Mouse (Mus musculus) neural tube, embryonic 14.5 days (tissue): ENCODE results near the gene Siva1. TPM values are rescaled to one million over a fixed set of nuclear protein-coding genes. Genes with fewer than 3 reads are reported as not detected.

ENCODE experiments used
- ATAC-seq: fragments of 200-750 bp; cut with Nextera tagmentation; 2 replicates; pipeline ENCODE4 v1.8.0; 2017; ENCODE audit warnings: low read depth, mild to moderate bottlenecking, moderate TSS enrichment, moderate library complexity
- H3K27ac ChIP-seq: fragments of 300-500 bp; sonication (generic); 2 replicates; pipeline ENCODE4 v1.5.1; 2014; ENCODE audit warnings: low read depth, mild to moderate bottlenecking, control low read depth, low read length, moderate library complexity, mixed read lengths
- H3K27me3 ChIP-seq: fragments of 300-500 bp; sonication (generic); 2 replicates; pipeline ENCODE4 v1.6.1; 2014; ENCODE audit warnings: low read length; ENCODE audit not compliant: control insufficient read depth, insufficient read depth
- H3K36me3 ChIP-seq: fragments of 300-500 bp; sonication (generic); 2 replicates; pipeline ENCODE4 v1.6.1; 2014; ENCODE audit warnings: low read length, mixed read lengths; ENCODE audit not compliant: control insufficient read depth, insufficient read depth
- H3K4me1 ChIP-seq: fragments of 300-500 bp; sonication (generic); 2 replicates; pipeline ENCODE4 v1.6.1; 2014; ENCODE audit warnings: low read length; ENCODE audit not compliant: control insufficient read depth, insufficient read depth
- H3K4me2 ChIP-seq: fragments of 300-500 bp; sonication (generic); 2 replicates; pipeline ENCODE4 v1.6.1; 2014; ENCODE audit warnings: mild to moderate bottlenecking, low read depth, low read length, control low read depth
- H3K4me3 ChIP-seq: fragments of 300-500 bp; sonication (generic); 2 replicates; pipeline ENCODE4 v1.5.1; 2014; ENCODE audit warnings: low read depth, low read length, control low read depth, mixed read lengths
- H3K9ac ChIP-seq: fragments of 300-500 bp; sonication (generic); replicated peaks from 2 replicates; pipeline ENCODE4 v1.6.1; 2014; ENCODE audit warnings: low read depth, mild to moderate bottlenecking, control low read depth, low read length, mixed read lengths
- H3K9me3 ChIP-seq: fragments of 300-500 bp; sonication (generic); 2 replicates; pipeline ENCODE4 v1.6.1; 2016; ENCODE audit warnings: low read length; ENCODE audit not compliant: control insufficient read depth
- WGBS: fragments of 180-500 bp; shearing (Covaris S2); extraction: QIAGEN DNeasy Blood & Tissue Kit; methylation state at CpG from one replicate; pipeline ENCODE4 v1.1.7; 2014; 5-methylcytosine and 5-hydroxymethylcytosine counted together
- polyA plus RNA-seq: library from polyadenylated mRNA; unstranded; fragments of >200 nt; fragmentation: Nextera tagmentation; extraction: Ambion mirVana; gene quantifications from 2 replicates; pipeline ENCODE4 v1.2.1, GENCODE M21; 2014

Siva1 gene
- polyA plus RNA-seq, 1 experiment from 2014 or later = 46.8 TPM

GRCm38 (mm10) chr12:112604709-112605649, 39.5 kb upstream of the Siva1 start:
- H3K36me3 ChIP-seq = no peaks in the 10 kb centered on the region
- H3K4me3 ChIP-seq = no peak overlapping the region
- H3K9me3 ChIP-seq = no peaks in the 10 kb centered on the region
- no peak overlapping the region for H3K9ac ChIP-seq
- peak; percentile 61; the same call in 1 of the 2 replicates for ATAC-seq
- no peaks in the 10 kb centered on the region for H3K27me3 ChIP-seq
- H3K27ac ChIP-seq = no peak overlapping the region
- 59% methylated on average over 20 of the region's 20 CpGs for WGBS
- no peak overlapping the region for H3K4me2 ChIP-seq
- H3K4me1 ChIP-seq = 0 out of 2 replicates have a peak, but pooled peaks cover 2% of the 10 kb centered on the region

- H3K9ac ChIP-seq = no peak overlapping the region
- no peak overlapping the region for H3K4me2 ChIP-seq
- ATAC-seq = no peak
- no peaks in the 10 kb centered on the region for H3K9me3 ChIP-seq
- H3K36me3 ChIP-seq = no peaks in the 10 kb centered on the region
- no peak overlapping the region; the same call in 1 of the 2 replicates for H3K27ac ChIP-seq
- 47% methylated on average over 6 of the region's 6 CpGs for WGBS
- no peak overlapping the region for H3K4me3 ChIP-seq
- H3K27me3 ChIP-seq = no peaks in the 10 kb centered on the region
- 0 out of 2 replicates have a peak, but pooled peaks cover 2% of the 10 kb centered on the region for H3K4me1 ChIP-seq
Measured at GRCm38 (mm10) chr12:112605766-112606165, 38.7 kb upstream of the Siva1 start.

- 75% methylated on average over 6 of the region's 6 CpGs for WGBS
- H3K4me3 ChIP-seq = no peak overlapping the region
- no peaks in the 10 kb centered on the region for H3K9me3 ChIP-seq
- no peaks in the 10 kb centered on the region for H3K36me3 ChIP-seq
- no peaks in the 10 kb centered on the region for H3K27me3 ChIP-seq
- no peak for ATAC-seq
- no peak overlapping the region for H3K9ac ChIP-seq
- no peak overlapping the region for H3K27ac ChIP-seq
- H3K4me1 ChIP-seq = 0 out of 2 replicates have a peak, but pooled peaks cover 2% of the 10 kb centered on the region
- no peak overlapping the region for H3K4me2 ChIP-seq
Measured at GRCm38 (mm10) chr12:112606998-112607397, 37.5 kb upstream of the Siva1 start.

GRCm38 (mm10) chr12:112609031-112609430, 35.4 kb upstream of the Siva1 start:
- Histone ChIP-seq H3K9ac (no peak overlapping the region), H3K27ac (no peak overlapping the region), H3K27me3 (no peaks in the 10 kb centered on the region), H3K4me2 (no peak overlapping the region), H3K36me3 (no peaks in the 10 kb centered on the region), H3K9me3 (no peaks in the 10 kb centered on the region), H3K4me3 (no peak overlapping the region), H3K4me1 (0 out of 2 replicates have a peak, but pooled peaks cover 2% of the 10 kb centered on the region)
- no peak for ATAC-seq
- WGBS = 91% methylated on average over 10 of the region's 10 CpGs

GRCm38 (mm10) chr12:112616668-112617067, 27.8 kb upstream of the Siva1 start:
- ATAC-seq = no peak
- Histone ChIP-seq H3K4me1 (no peaks in the 10 kb centered on the region), H3K4me2 (no peak overlapping the region), H3K27ac (no peak overlapping the region), H3K36me3 (no peaks in the 10 kb centered on the region), H3K9ac (no peak overlapping the region), H3K4me3 (no peak overlapping the region), H3K27me3 (peaks cover 8% of the 10 kb centered on the region; the same call in 1 of the 2 replicates), H3K9me3 (no peaks in the 10 kb centered on the region)
- 63% methylated on average over 9 of the region's 9 CpGs for WGBS

GRCm38 (mm10) chr12:112617184-112617583, 27.3 kb upstream of the Siva1 start:
- Histone ChIP-seq H3K4me1 (no peaks in the 10 kb centered on the region), H3K27ac (no peak overlapping the region), H3K9me3 (no peaks in the 10 kb centered on the region), H3K36me3 (no peaks in the 10 kb centered on the region), H3K4me3 (no peak overlapping the region), H3K9ac (no peak overlapping the region), H3K4me2 (no peak overlapping the region), H3K27me3 (peaks cover 8% of the 10 kb centered on the region; the same call in 1 of the 2 replicates)
- no peak for ATAC-seq
- WGBS = 87% methylated on average over 11 of the region's 11 CpGs

GRCm38 (mm10) chr12:112617898-112618380, 26.5 kb upstream of the Siva1 start:
- Histone ChIP-seq H3K9ac (no peak overlapping the region), H3K4me2 (no peak overlapping the region), H3K9me3 (no peaks in the 10 kb centered on the region), H3K27me3 (peaks cover 8% of the 10 kb centered on the region; the same call in 1 of the 2 replicates), H3K4me1 (no peaks in the 10 kb centered on the region), H3K36me3 (no peaks in the 10 kb centered on the region), H3K27ac (no peak overlapping the region), H3K4me3 (no peak overlapping the region)
- 14% methylated on average over 8 of the region's 8 CpGs for WGBS
- ATAC-seq = peak; percentile 41; the same call in 1 of the 2 replicates

GRCm38 (mm10) chr12:112618981-112619685, 25.3 kb upstream of the Siva1 start:
- 26% methylated on average over 13 of the region's 13 CpGs for WGBS
- Histone ChIP-seq H3K36me3 (no peaks in the 10 kb centered on the region), H3K4me3 (peak overlapping the region; percentile 41), H3K27ac (no peak overlapping the region), H3K27me3 (peaks cover 8% of the 10 kb centered on the region; the same call in 1 of the 2 replicates), H3K9ac (peak overlapping the region; percentile 63; the same call in 1 of the 2 replicates), H3K4me2 (peak overlapping the region; percentile 97), H3K9me3 (no peaks in the 10 kb centered on the region), H3K4me1 (no peaks in the 10 kb centered on the region)
- ATAC-seq = no peak
